Mouse (Mus musculus) lung, postnatal 0 days (tissue): Measurements from ENCODE around the gene Pla2g4e. TPM values are rescaled to one million over a fixed set of nuclear protein-coding genes. Genes with fewer than 3 reads are reported as not detected.

Source experiments
- ATAC-seq: fragments of 200-750 bp; cut with Nextera tagmentation; 2 replicates; pipeline ENCODE4 v1.8.0; 2017; ENCODE audit warnings: moderate library complexity
- DNase-seq: peaks from one replicate; pipeline ENCODE4 v3.0.0-alpha.2; 2016; ENCODE audit warnings: low spot score
- H3K27ac ChIP-seq: fragments of 300-500 bp; sonication (generic); 2 replicates; pipeline ENCODE4 v1.5.1; 2014; ENCODE audit warnings: antibody characterized with exemption, mild to moderate bottlenecking, low read length, mixed read lengths
- H3K27me3 ChIP-seq: fragments of 300-500 bp; sonication (generic); replicated peaks from 2 replicates; pipeline ENCODE4 v1.6.1; 2014; ENCODE audit warnings: low read length, mixed read lengths; ENCODE audit not compliant: insufficient read depth
- H3K36me3 ChIP-seq: fragments of 300-500 bp; sonication (generic); 2 replicates; pipeline ENCODE4 v1.6.1; 2014; ENCODE audit warnings: low read length, mixed read lengths; ENCODE audit not compliant: insufficient read depth
- H3K4me1 ChIP-seq: fragments of 300-500 bp; sonication (generic); 2 replicates; pipeline ENCODE4 v1.6.1; 2014; ENCODE audit warnings: antibody characterized with exemption, low read depth, low read length, mixed read lengths; ENCODE audit not compliant: insufficient read depth
- H3K4me2 ChIP-seq: fragments of 300-500 bp; sonication (generic); replicated peaks from 2 replicates; pipeline ENCODE4 v1.6.1; 2014; ENCODE audit warnings: low read depth, mild to moderate bottlenecking, low read length, moderate library complexity, mixed read lengths
- H3K4me3 ChIP-seq: fragments of 300-500 bp; sonication (generic); 2 replicates; pipeline ENCODE4 v1.5.1; 2014; ENCODE audit warnings: low read depth, low read length
- H3K9ac ChIP-seq: fragments of 300-500 bp; sonication (generic); replicated peaks from 2 replicates; pipeline ENCODE4 v1.6.1; 2014; ENCODE audit warnings: low read depth, mild to moderate bottlenecking
- H3K9me3 ChIP-seq: fragments of 300-500 bp; sonication (generic); 2 replicates; pipeline ENCODE4 v1.6.1; 2016; ENCODE audit warnings: low read length, mixed read lengths
- CTCF ChIP-seq: IDR thresholded peaks from 2 replicates; pipeline ENCODE4 v1.5.1; 2016; ENCODE audit warnings: antibody characterized with exemption, mild to moderate bottlenecking
- EP300 ChIP-seq: IDR thresholded peaks from 2 replicates; pipeline ENCODE4 v1.6.1; 2016; ENCODE audit warnings: antibody characterized with exemption, mild to moderate bottlenecking, control low read depth
- WGBS: fragments of 180-500 bp; shearing (Covaris S2); extraction: QIAGEN DNeasy Blood & Tissue Kit; methylation state at CpG from one replicate; pipeline ENCODE4 v1.1.7; 2014; 5-methylcytosine and 5-hydroxymethylcytosine counted together
- polyA plus RNA-seq: library from polyadenylated mRNA; unstranded; fragments of >200 nt; fragmentation: Nextera tagmentation; extraction: Ambion mirVana; gene quantifications from 2 replicates; pipeline ENCODE4 v1.2.1, GENCODE M21; 2015

Pla2g4e gene
- polyA plus RNA-seq, 1 experiment from 2014 or later: not detected

- Histone ChIP-seq H3K36me3 (no peaks in the 10 kb centered on the region), H3K9ac (no peak overlapping the region), H3K9me3 (no peaks in the 10 kb centered on the region), H3K4me2 (no peak overlapping the region), H3K27ac (no peak overlapping the region), H3K27me3 (no peaks in the 10 kb centered on the region), H3K4me1 (no peaks in the 10 kb centered on the region), H3K4me3 (no peak overlapping the region)
- DNase-seq: no peak
- no peak for ATAC-seq
- WGBS: 52% methylated on average over 2 of the region's 2 CpGs
- no peak for TF ChIP-seq EP300
- TF ChIP-seq CTCF: no peak
Observed at GRCm38 (mm10) chr2:120146543-120146942, 98.6 kb downstream of the Pla2g4e start.

GRCm38 (mm10) chr2:120144390-120144789 is 100.7 kb downstream of the Pla2g4e start:
- Histone ChIP-seq H3K36me3 (no peaks in the 10 kb centered on the region), H3K9ac (no peak overlapping the region), H3K27ac (no peak overlapping the region), H3K4me2 (no peak overlapping the region), H3K27me3 (no peaks in the 10 kb centered on the region), H3K9me3 (no peaks in the 10 kb centered on the region), H3K4me1 (peaks cover 6% of the 10 kb centered on the region; the same call in 1 of the 2 replicates), H3K4me3 (no peak overlapping the region)
- DNase-seq (no peak), ATAC-seq (no peak)
- TF ChIP-seq CTCF (no peak), EP300 (no peak)
- 81% methylated on average over 4 of the region's 4 CpGs for WGBS

- 68% methylated on average over 5 of the region's 5 CpGs for WGBS
- H3K27ac ChIP-seq: no peak overlapping the region
- no peak overlapping the region for H3K4me3 ChIP-seq
- ATAC-seq (no peak), DNase-seq (no peak)
- no peaks in the 10 kb centered on the region for H3K9me3 ChIP-seq
- no peak for TF ChIP-seq EP300
- no peak for TF ChIP-seq CTCF
- H3K27me3 ChIP-seq: no peaks in the 10 kb centered on the region
- H3K4me1 ChIP-seq: peaks cover 11% of the 10 kb centered on the region; the same call in 1 of the 2 replicates
- no peaks in the 10 kb centered on the region for H3K36me3 ChIP-seq
- H3K4me2 ChIP-seq: no peak overlapping the region
- H3K9ac ChIP-seq: no peak overlapping the region
Observed at GRCm38 (mm10) chr2:120142336-120142735, 102.8 kb downstream of the Pla2g4e start.

GRCm38 (mm10) chr2:120141671-120142070 is 103.5 kb downstream of the Pla2g4e start:
- Histone ChIP-seq H3K4me2 (no peak overlapping the region), H3K27me3 (no peaks in the 10 kb centered on the region), H3K9me3 (no peaks in the 10 kb centered on the region), H3K27ac (no peak overlapping the region), H3K4me3 (no peak overlapping the region), H3K9ac (no peak overlapping the region), H3K36me3 (no peaks in the 10 kb centered on the region), H3K4me1 (peaks cover 11% of the 10 kb centered on the region; the same call in 1 of the 2 replicates)
- TF ChIP-seq CTCF: no peak
- no peak for TF ChIP-seq EP300
- ATAC-seq (no peak), DNase-seq (no peak)
- 84% methylated on average over 1 of the region's 1 CpGs for WGBS

GRCm38 (mm10) chr2:120140326-120140725 is 104.8 kb downstream of the Pla2g4e start:
- H3K27ac ChIP-seq: no peak overlapping the region

GRCm38 (mm10) chr2:120139091-120139490 is 106.0 kb downstream of the Pla2g4e start:
- ATAC-seq: no peak
- Histone ChIP-seq H3K9me3 (no peaks in the 10 kb centered on the region), H3K9ac (no peak overlapping the region), H3K36me3 (no peaks in the 10 kb centered on the region), H3K27ac (no peak overlapping the region), H3K4me2 (no peak overlapping the region), H3K4me3 (no peak overlapping the region), H3K27me3 (no peaks in the 10 kb centered on the region), H3K4me1 (peaks cover 14% of the 10 kb centered on the region; the same call in 1 of the 2 replicates)
- no peak for TF ChIP-seq EP300
- TF ChIP-seq CTCF: no peak
- WGBS: 81% methylated on average over 1 of the region's 1 CpGs
- no peak for DNase-seq

More at GRCm38 (mm10) chr2:120140326-120140725, 104.8 kb downstream of the Pla2g4e start:
- 52% methylated on average over 5 of the region's 5 CpGs for WGBS
- no peak for ATAC-seq
- H3K9ac ChIP-seq: no peak overlapping the region
- H3K4me2 ChIP-seq: no peak overlapping the region
- no peaks in the 10 kb centered on the region for H3K9me3 ChIP-seq
- H3K36me3 ChIP-seq: no peaks in the 10 kb centered on the region
- TF ChIP-seq CTCF (no peak), EP300 (no peak; the same call in 1 of the 2 replicates)
- no peak overlapping the region for H3K4me3 ChIP-seq
- no peaks in the 10 kb centered on the region for H3K27me3 ChIP-seq
- no peak for DNase-seq
- peaks cover 11% of the 10 kb centered on the region; the same call in 1 of the 2 replicates for H3K4me1 ChIP-seq

- H3K9ac ChIP-seq: no peak overlapping the region
- TF ChIP-seq CTCF (no peak), EP300 (no peak)
- no peaks in the 10 kb centered on the region for H3K9me3 ChIP-seq
- no peak overlapping the region for H3K4me3 ChIP-seq
- no peak overlapping the region for H3K4me2 ChIP-seq
- no peaks in the 10 kb centered on the region for H3K36me3 ChIP-seq
- no peaks in the 10 kb centered on the region for H3K27me3 ChIP-seq
- H3K27ac ChIP-seq: no peak overlapping the region
- H3K4me1 ChIP-seq: peaks cover 22% of the 10 kb centered on the region
- 57% methylated on average over 5 of the region's 5 CpGs for WGBS
- no peak for ATAC-seq
- DNase-seq: no peak
Observed at GRCm38 (mm10) chr2:120137281-120137680, 107.9 kb downstream of the Pla2g4e start.
